Mouse (Mus musculus): ENCODE data around the gene Rnase11.

- no peak for TF ChIP-seq POLR2A (IDR thresholded peaks at IDR 0.05; ENCODE audit: extremely low read depth, insufficient read depth, low read length)
- no peak for TF ChIP-seq CTCF (IDR thresholded peaks at IDR 0.05; ENCODE audit: low read depth, low read length)
Observed at GRCm38 (mm10) chr14:51085911-51086310, 35.9 kb upstream of the Rnase11 start.
